Mouse (Mus musculus) cerebral cortex, adult 2 months (tissue): ENCODE measurements around the gene Nudt16l1.

Experiments
- WGBS: fragments of 180-500 bp; shearing (Covaris S2); methylation state at CpG from one replicate; pipeline ENCODE4 v1.1.7; 2018; 5-methylcytosine and 5-hydroxymethylcytosine counted together

The Nudt16l1 gene

GRCm38 (mm10) chr16:4938461-4938860 lies at the start of gene Nudt16l1:
Nudt16l1 (plus strand) TSS chr16:4938761.
- WGBS: 2% methylated on average over 2 of the region's 2 CpGs

- 66% methylated on average over 4 of the region's 4 CpGs for whole genome bisulfite sequencing
Measured at GRCm38 (mm10) chr16:4890201-4890709, 48.3 kb upstream of the Nudt16l1 start.

GRCm38 (mm10) chr16:4892171-4892570 lies 46.4 kb upstream of the Nudt16l1 start:
- WGBS: 33% methylated on average over 6 of the region's 6 CpGs

GRCm38 (mm10) chr16:4894201-4894908 lies 44.2 kb upstream of the Nudt16l1 start:
- 71% methylated on average over 7 of the region's 7 CpGs for WGBS

GRCm38 (mm10) chr16:4896249-4897027 lies 42.1 kb upstream of the Nudt16l1 start:
- 37% methylated on average over 5 of the region's 5 CpGs for WGBS

- WGBS: 54% methylated on average over 7 of the region's 7 CpGs
Measured at GRCm38 (mm10) chr16:4897146-4897730, 41.3 kb upstream of the Nudt16l1 start.

GRCm38 (mm10) chr16:4898881-4899280 lies 39.7 kb upstream of the Nudt16l1 start:
- 78% methylated on average over 6 of the region's 6 CpGs for WGBS

- WGBS: 78% methylated on average over 2 of the region's 2 CpGs
Measured at GRCm38 (mm10) chr16:4899711-4900110, 38.9 kb upstream of the Nudt16l1 start.

- 67% methylated on average over 7 of the region's 7 CpGs for WGBS
Measured at GRCm38 (mm10) chr16:4901167-4901566, 37.4 kb upstream of the Nudt16l1 start.

GRCm38 (mm10) chr16:4902390-4902789 lies 36.2 kb upstream of the Nudt16l1 start:
- 79% methylated on average over 2 of the region's 2 CpGs for WGBS

- 88% methylated on average over 6 of the region's 6 CpGs for WGBS
Measured at GRCm38 (mm10) chr16:4903491-4904102, 35.0 kb upstream of the Nudt16l1 start.

GRCm38 (mm10) chr16:4904878-4905277 lies 33.7 kb upstream of the Nudt16l1 start:
- 85% methylated on average over 3 of the region's 3 CpGs for WGBS

GRCm38 (mm10) chr16:4905591-4905990 lies 33.0 kb upstream of the Nudt16l1 start:
- 84% methylated on average over 1 of the region's 1 CpGs for WGBS

- 68% methylated on average over 2 of the region's 2 CpGs for WGBS
Measured at GRCm38 (mm10) chr16:4907386-4907785, 31.2 kb upstream of the Nudt16l1 start.

- 50% methylated on average over 5 of the region's 5 CpGs for WGBS
Measured at GRCm38 (mm10) chr16:4907972-4908371, 30.6 kb upstream of the Nudt16l1 start.

GRCm38 (mm10) chr16:4909745-4910144 lies 28.8 kb upstream of the Nudt16l1 start:
- WGBS: 96% methylated on average over 2 of the region's 2 CpGs

- 97% methylated on average over 8 of the region's 8 CpGs for WGBS
Measured at GRCm38 (mm10) chr16:4910758-4911157, 27.8 kb upstream of the Nudt16l1 start.

GRCm38 (mm10) chr16:4912074-4912648 lies 26.4 kb upstream of the Nudt16l1 start:
- 79% methylated on average over 10 of the region's 10 CpGs for WGBS

GRCm38 (mm10) chr16:4912907-4913782 lies 25.4 kb upstream of the Nudt16l1 start:
- whole genome bisulfite sequencing: 36% methylated on average over 11 of the region's 11 CpGs
